Mouse (Mus musculus) ES-E14 (cell line): ENCODE results near the gene Fam84b. TPM values are rescaled to one million over a fixed set of nuclear protein-coding genes. Genes with fewer than 3 reads are reported as not detected.

Experiments
- DNase-seq: peaks from one replicate; pipeline ENCODE4 v3.0.0-alpha.2; 2013; ENCODE audit warnings: low read depth, low spot score
- H3K27ac ChIP-seq: 2 replicates; pipeline ENCODE4 v1.5.1; 2012; ENCODE audit warnings: low read depth, mild to moderate bottlenecking, low read length, moderate library complexity, mixed read lengths; ENCODE audit not compliant: poor library complexity, insufficient read depth, severe bottlenecking
- H3K36me3 ChIP-seq: 2 replicates; pipeline ENCODE4 v1.6.1; 2012; ENCODE audit warnings: mild to moderate bottlenecking, low read length, moderate library complexity, mixed read lengths; ENCODE audit not compliant: control insufficient read depth, poor library complexity, insufficient read depth, severe bottlenecking
- H3K4me1 ChIP-seq, 2 experiments: fragments of 150-350 bp in 1 of 2; sonication (generic) in 1 of 2; 2 replicates each; pipeline ENCODE4 v1.6.1; 2012; ENCODE audit warnings: low read length in 2 of 2, mild to moderate bottlenecking in 1 of 2, mixed read lengths in 1 of 2; ENCODE audit not compliant: control insufficient read depth in 2 of 2, insufficient read depth in 2 of 2, poor library complexity in 1 of 2
- H3K4me3 ChIP-seq, 2 experiments: fragments of 150-350 bp in 1 of 2; sonication (generic) in 1 of 2; 2 replicates each; pipeline ENCODE4 v1.5.1; 2012; ENCODE audit warnings: low read length in 2 of 2, low read depth in 1 of 2, mild to moderate bottlenecking in 1 of 2, mixed read lengths in 1 of 2; ENCODE audit not compliant: insufficient read depth in 1 of 2, poor library complexity in 1 of 2, severe bottlenecking in 1 of 2
- H3K9ac ChIP-seq: 2 replicates; pipeline ENCODE4 v1.6.1; 2012; ENCODE audit warnings: low read depth, mild to moderate bottlenecking, low read length, mixed read lengths; ENCODE audit not compliant: poor library complexity, insufficient read depth, severe bottlenecking
- H3K9me3 ChIP-seq: fragments of 150-350 bp; sonication (generic); 2 replicates; pipeline ENCODE4 v1.6.1; 2012; ENCODE audit warnings: low read depth, mild to moderate bottlenecking, low read length; ENCODE audit not compliant: control insufficient read depth, insufficient read depth
- CHD2 ChIP-seq: IDR thresholded peaks from 2 replicates; pipeline ENCODE4 v1.6.1; 2014; ENCODE audit warnings: mild to moderate bottlenecking, low read depth, low read length, inconsistent platforms
- HCFC1 ChIP-seq: IDR thresholded peaks from 2 replicates; pipeline ENCODE4 v1.6.1; 2012; ENCODE audit warnings: low read length, inconsistent platforms, borderline replicate concordance; ENCODE audit not compliant: insufficient read depth
- MAFK ChIP-seq: IDR thresholded peaks from 2 replicates; pipeline ENCODE4 v1.6.1; 2014; ENCODE audit warnings: mild to moderate bottlenecking, low read depth, low read length, inconsistent platforms; ENCODE audit not compliant: insufficient read depth
- ZC3H11A ChIP-seq: IDR thresholded peaks from 2 replicates; pipeline ENCODE4 v1.6.1; 2012; ENCODE audit warnings: low read depth, mild to moderate bottlenecking, inconsistent platforms, low read length, borderline replicate concordance
- ZNF384 ChIP-seq: IDR thresholded peaks from 2 replicates; pipeline ENCODE4 v1.6.1; 2012; ENCODE audit warnings: low read depth, low read length, inconsistent platforms
- in situ Hi-C, 2 experiments: fragments of 600-800 bp; cut with MboI; formaldehyde crosslinking; loops; one replicate each; pipeline ENCODE4 v1.15.1; 2025; ENCODE audit warnings: low sequenced_read_pairs in 2 of 2, inconsistent platforms in 1 of 2; ENCODE audit not compliant: unreplicated experiment in 2 of 2
- total RNA-seq: library from RNA; depleted of rRNA; stranded (reverse); fragments of 300-350 nt; gene quantifications from 2 replicates; pipeline ENCODE4 v1.2.3, GENCODE M21; 2012

The Fam84b gene
- total RNA-seq, 1 experiment = 3.7 TPM

DNA sequence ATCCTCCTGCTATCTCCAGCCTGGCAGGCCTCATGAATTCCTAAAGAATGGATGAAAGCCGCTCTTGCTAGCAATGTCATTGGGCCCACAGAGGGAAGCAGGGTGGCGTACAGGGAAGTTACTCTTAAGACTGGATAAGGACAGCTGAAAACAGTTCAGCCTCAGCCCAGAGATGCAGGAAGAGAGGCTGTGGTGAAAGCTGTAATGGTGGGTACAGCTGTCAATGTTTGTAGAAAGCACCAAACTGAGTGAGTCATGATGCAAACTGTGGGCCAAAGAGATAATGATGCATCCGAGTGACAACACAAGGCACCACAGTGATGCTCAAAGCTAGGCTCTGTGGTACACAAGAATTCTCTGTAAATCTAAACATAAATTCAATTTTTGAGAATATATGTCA, 39.0 kb downstream of the Fam84b start:
- peaks cover 0 to 3% of the 10 kb centered on the region in 2 experiments; a peak in 1 of 4 replicates for H3K4me1 ChIP-seq
- H3K27ac ChIP-seq = no peak overlapping the region
- TF ChIP-seq ZC3H11A (no peak), ZNF384 (no peak), HCFC1 (no peak), CHD2 (no peak), MAFK (no peak)
- no peak for DNase-seq
- no peak overlapping the region for H3K9ac ChIP-seq
- in situ Hi-C loops = no loop called here
- no peaks in the 10 kb centered on the region for H3K36me3 ChIP-seq
- no peaks in the 10 kb centered on the region for H3K9me3 ChIP-seq
- no peak overlapping the region for H3K4me3 ChIP-seq

DNA sequence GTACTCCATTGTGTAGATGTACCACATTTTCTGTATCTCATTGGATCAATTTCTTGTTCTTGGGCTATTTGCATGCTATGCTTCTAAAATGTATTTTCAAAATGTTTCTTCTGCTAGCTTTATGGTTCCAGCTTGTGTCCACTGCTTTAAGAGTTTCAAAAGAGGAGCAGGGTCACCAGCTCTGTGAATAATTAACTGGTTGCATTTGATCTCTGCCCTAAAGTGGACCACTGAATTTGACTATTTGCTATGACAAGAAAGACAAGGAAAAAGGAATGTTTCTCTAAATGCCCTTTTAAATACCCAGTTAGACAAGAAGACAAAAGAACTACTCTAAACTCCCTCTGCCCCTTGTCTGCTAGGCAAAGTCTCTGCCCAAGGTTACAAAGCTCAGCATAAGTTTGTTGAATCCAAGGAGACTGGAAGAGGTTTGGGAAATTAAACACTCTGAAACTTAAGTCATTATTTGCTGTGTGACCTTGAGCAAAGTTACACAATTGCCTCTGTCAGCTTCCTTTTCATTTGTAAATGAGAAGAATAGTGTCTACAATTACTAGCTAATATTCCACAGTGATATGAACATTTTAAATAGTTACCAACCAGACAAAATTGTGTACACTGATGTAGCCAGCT, 60.4 kb downstream of the Fam84b start:
- no peaks in the 10 kb centered on the region for H3K4me1 ChIP-seq
- TF ChIP-seq ZC3H11A = no peak
- TF ChIP-seq HCFC1 = no peak
- no peak for TF ChIP-seq CHD2
- TF ChIP-seq MAFK = no peak
- TF ChIP-seq ZNF384 = no peak
- DNase-seq = no peak
- no peak overlapping the region for H3K27ac ChIP-seq
- in situ Hi-C loops = no loop called here
- no peak overlapping the region for H3K9ac ChIP-seq
- H3K9me3 ChIP-seq = no peaks in the 10 kb centered on the region
- no peaks in the 10 kb centered on the region for H3K36me3 ChIP-seq
- H3K4me3 ChIP-seq = no peak overlapping the region

DNA sequence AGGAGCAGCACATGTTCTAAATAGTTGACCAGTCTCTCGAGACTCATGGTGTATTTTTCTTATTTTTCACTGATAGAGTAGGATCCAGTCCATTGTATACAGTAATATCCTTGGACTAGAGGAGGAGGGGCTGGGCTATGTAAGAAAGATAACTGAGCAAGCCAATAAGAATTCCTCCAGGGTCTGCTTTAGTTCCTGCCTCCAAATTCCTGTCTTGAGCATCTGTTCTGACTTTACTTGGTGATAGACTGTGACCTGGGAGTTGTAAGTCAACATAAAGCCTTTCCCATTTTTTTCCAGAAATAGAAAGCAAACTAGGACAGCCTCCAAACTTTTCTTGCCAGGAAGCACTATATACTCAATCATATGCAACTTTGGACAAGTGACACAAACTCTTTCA, 64.5 kb downstream of the Fam84b start:
- no peak for DNase-seq

DNA sequence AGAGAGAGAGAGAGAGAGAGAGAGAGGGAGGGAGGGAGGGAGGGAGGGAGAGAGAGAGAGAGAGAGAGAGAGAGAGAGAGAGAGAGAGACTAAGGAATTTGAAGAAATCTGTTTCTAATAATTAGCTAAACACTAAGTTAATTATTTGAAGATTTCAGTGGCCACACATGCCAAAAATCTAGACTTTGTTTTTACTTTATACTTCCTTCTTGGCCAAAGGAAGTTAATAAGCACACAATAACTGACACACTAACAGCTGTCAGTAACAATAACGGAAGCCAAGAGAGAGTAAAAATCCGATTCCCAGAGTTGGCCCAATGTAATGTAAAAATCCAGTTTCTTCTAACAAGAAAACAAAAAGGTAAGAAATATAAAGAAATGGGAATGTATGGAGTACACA, 69.8 kb downstream of the Fam84b start:
- Histone ChIP-seq H3K9me3 (no peaks in the 10 kb centered on the region), H3K36me3 (no peaks in the 10 kb centered on the region), H3K4me3 (no peak overlapping the region), H3K4me1 (no peaks in the 10 kb centered on the region), H3K27ac (no peak overlapping the region), H3K9ac (no peak overlapping the region)
- in situ Hi-C loops = no loop called here
- TF ChIP-seq CHD2 = no peak
- no peak for TF ChIP-seq HCFC1
- TF ChIP-seq ZNF384 = no peak
- TF ChIP-seq ZC3H11A = no peak
- TF ChIP-seq MAFK = no peak
- DNase-seq = no peak

More for the DNA sequence above, 64.5 kb downstream of the Fam84b start:
- in situ Hi-C loops = no loop called here
- no peaks in the 10 kb centered on the region for H3K4me1 ChIP-seq
- no peak overlapping the region for H3K27ac ChIP-seq
- no peak for TF ChIP-seq ZNF384
- TF ChIP-seq HCFC1 = no peak
- TF ChIP-seq CHD2 = no peak
- no peak for TF ChIP-seq MAFK
- TF ChIP-seq ZC3H11A = no peak
- H3K9ac ChIP-seq = no peak overlapping the region
- no peaks in the 10 kb centered on the region for H3K36me3 ChIP-seq
- H3K4me3 ChIP-seq = no peak overlapping the region
- no peaks in the 10 kb centered on the region for H3K9me3 ChIP-seq

DNA sequence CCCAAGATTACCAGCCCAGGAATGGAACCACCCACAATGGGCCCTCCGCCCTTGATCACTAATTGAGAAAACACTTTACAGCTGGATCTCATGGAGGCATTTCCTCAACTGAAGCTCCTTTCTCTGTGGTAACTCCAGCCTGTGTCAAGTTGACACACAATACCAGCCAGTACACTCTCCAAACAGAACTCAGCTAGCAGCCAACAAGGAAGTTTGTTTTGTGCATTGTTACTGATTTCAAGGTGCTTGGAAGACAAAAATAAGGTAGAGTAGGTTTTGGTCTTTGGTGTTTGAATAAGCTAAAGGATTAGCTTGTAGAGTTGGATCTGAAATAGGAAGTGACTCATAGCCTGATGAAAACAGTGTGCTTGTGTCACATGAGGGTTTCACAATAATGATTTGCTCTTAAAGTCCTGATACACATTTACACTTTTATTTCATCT, 74.0 kb downstream of the Fam84b start:
- Histone ChIP-seq H3K9me3 (no peaks in the 10 kb centered on the region), H3K27ac (no peak overlapping the region), H3K9ac (no peak overlapping the region), H3K4me3 (no peak overlapping the region), H3K4me1 (no peaks in the 10 kb centered on the region), H3K36me3 (no peaks in the 10 kb centered on the region)
- DNase-seq = no peak
- TF ChIP-seq HCFC1 (no peak), ZC3H11A (no peak), CHD2 (no peak), MAFK (no peak), ZNF384 (no peak)
- in situ Hi-C loops = no loop called here
